Mouse (Mus musculus): ENCODE results near the gene Itgae. TPM values are rescaled to one million over a fixed set of nuclear protein-coding genes. Genes with fewer than 3 reads are reported as not detected.
"Not testable (repeated sequence)": the region's sequence is repeated elsewhere in the genome, so short reads cannot be mapped to it uniquely, and the experiment has no call there.

The Itgae gene
- polyA plus RNA-seq, 1 experiment: 0.78 TPM

DNA sequence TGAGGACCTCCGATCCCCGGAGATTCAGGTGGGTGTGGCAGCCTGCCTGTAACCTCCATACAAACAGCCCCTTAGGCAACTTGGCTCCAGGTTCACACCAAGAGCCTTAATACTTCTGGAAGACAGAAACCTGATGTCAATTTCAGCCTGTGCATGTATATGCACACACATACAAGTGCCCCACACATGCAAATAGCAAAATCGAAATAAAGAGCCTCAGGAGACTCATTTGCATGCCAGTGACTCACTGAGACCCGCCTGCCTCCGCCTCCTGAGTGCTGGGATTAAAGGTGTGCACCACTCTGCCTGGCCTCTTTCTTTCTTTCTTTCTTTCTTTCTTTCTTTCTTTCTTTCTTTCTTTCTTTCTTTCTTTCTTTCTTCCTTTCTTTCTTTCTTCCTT, 8.5 kb downstream of the Itgae start:
- Histone ChIP-seq H3K27ac (ENCODE audit: insufficient read depth, low read length) (no peak overlapping the region), H3K9ac (ENCODE audit: low read depth, poor library complexity, severe bottlenecking) (no peak overlapping the region), H3K4me3 (ENCODE audit: low read depth, low read length) (no peak overlapping the region), H3K4me1 (ENCODE audit: control insufficient read depth, insufficient read depth, low read length) (no peaks in the 10 kb centered on the region), H3K36me3 (ENCODE audit: control insufficient read depth, insufficient read depth, low read length, poor library complexity, severe bottlenecking) (no peaks in the 10 kb centered on the region), H3K27me3 (ENCODE audit: control insufficient read depth, insufficient read depth, low read length, poor library complexity, severe bottlenecking) (no peaks in the 10 kb centered on the region), H3K9me3 (replicated peaks; ENCODE audit: control insufficient read depth, insufficient read depth, low read length, poor library complexity, severe bottlenecking) (no peaks in the 10 kb centered on the region)
- TF ChIP-seq CTCF (IDR thresholded peaks at IDR 0.05; ENCODE audit: low read depth, low read length) (no peak), EP300 (IDR thresholded peaks at IDR 0.05; ENCODE audit: insufficient read depth, low read depth, low read length) (no peak), POLR2A (IDR thresholded peaks at IDR 0.05; ENCODE audit: insufficient read depth, low read length) (no peak)

DNA sequence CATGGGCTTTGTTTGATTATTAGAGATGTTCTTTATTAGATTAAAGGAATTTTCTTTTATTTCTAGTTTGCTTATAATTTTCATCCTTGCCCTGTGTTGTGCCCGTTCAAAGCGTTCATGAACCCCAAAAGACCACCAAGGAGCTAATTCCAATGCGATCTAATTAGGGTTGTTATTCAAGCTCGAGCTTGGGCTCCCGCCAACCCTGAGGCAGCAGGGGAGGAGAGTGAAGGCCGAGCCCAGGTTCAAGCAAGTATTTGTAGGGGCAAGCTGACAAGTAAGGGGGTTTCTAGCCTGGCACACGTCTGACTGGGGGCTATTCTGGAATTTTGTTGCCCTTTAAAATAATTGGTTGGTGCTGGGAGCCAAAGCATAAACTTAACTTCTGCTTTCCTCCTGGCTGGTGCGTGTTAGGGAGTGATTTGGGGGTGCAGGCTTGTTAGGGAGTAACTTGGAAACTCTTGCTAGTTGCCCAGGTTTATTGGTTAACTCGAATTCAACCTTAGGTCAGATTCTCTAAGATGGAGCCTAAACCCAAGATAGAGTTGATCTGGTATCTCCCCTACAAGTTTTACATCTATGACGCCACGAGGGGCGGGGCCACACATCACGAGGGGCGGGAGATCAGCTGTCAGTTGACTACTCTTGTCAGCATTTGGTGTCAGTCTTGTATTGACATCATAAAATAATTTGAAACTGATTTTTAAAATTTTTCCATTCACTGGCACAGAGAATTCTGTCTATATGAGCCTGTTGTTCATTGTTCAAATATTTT, 9.8 kb downstream of the Itgae start:
- Histone ChIP-seq H3K4me3 (ENCODE audit: low read depth, low read length) (no peak overlapping the region), H3K9me3 (replicated peaks; ENCODE audit: control insufficient read depth, insufficient read depth, low read length, poor library complexity, severe bottlenecking) (no peaks in the 10 kb centered on the region), H3K4me1 (ENCODE audit: control insufficient read depth, insufficient read depth, low read length) (no peaks in the 10 kb centered on the region), H3K27me3 (ENCODE audit: control insufficient read depth, insufficient read depth, low read length, poor library complexity, severe bottlenecking) (no peaks in the 10 kb centered on the region), H3K27ac (ENCODE audit: insufficient read depth, low read length) (no peak overlapping the region), H3K36me3 (ENCODE audit: control insufficient read depth, insufficient read depth, low read length, poor library complexity, severe bottlenecking) (no peaks in the 10 kb centered on the region), H3K9ac (ENCODE audit: low read depth, poor library complexity, severe bottlenecking) (no peak overlapping the region)
- no peak for TF ChIP-seq POLR2A (IDR thresholded peaks at IDR 0.05; ENCODE audit: insufficient read depth, low read length)
- no peak for TF ChIP-seq EP300 (IDR thresholded peaks at IDR 0.05; ENCODE audit: insufficient read depth, low read depth, low read length)
- TF ChIP-seq CTCF (IDR thresholded peaks at IDR 0.05; ENCODE audit: low read depth, low read length): no peak

DNA sequence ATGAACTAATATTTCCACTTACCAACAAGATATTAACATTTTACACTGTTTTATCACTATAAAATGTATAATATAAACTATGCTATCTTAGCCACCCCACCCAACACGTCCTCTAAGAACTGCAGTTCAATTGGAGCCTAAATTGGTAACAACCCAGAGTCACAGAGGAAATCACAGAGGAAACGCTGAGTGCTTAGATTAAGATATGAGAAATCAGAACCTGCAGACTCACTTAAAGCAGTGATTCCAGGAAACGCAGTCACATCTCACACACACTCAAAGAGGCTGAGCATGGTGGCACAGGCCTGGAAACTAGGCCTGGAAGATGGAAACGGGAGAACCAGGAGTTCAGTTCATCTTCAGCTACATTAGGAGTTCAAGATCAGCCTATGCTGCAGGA, 10.9 kb downstream of the Itgae start:
- no peak overlapping the region for H3K9ac ChIP-seq (ENCODE audit: low read depth, poor library complexity, severe bottlenecking)
- H3K9me3 ChIP-seq (replicated peaks; ENCODE audit: control insufficient read depth, insufficient read depth, low read length, poor library complexity, severe bottlenecking): no peaks in the 10 kb centered on the region
- no peak for TF ChIP-seq CTCF (IDR thresholded peaks at IDR 0.05; ENCODE audit: low read depth, low read length)
- TF ChIP-seq EP300 (IDR thresholded peaks at IDR 0.05; ENCODE audit: insufficient read depth, low read depth, low read length): no peak
- no peak for TF ChIP-seq POLR2A (IDR thresholded peaks at IDR 0.05; ENCODE audit: insufficient read depth, low read length)
- H3K4me1 ChIP-seq (ENCODE audit: control insufficient read depth, insufficient read depth, low read length): no peaks in the 10 kb centered on the region
- no peaks in the 10 kb centered on the region for H3K27me3 ChIP-seq (ENCODE audit: control insufficient read depth, insufficient read depth, low read length, poor library complexity, severe bottlenecking)
- H3K4me3 ChIP-seq (ENCODE audit: low read depth, low read length): no peak overlapping the region
- no peak overlapping the region for H3K27ac ChIP-seq (ENCODE audit: insufficient read depth, low read length)
- H3K36me3 ChIP-seq (ENCODE audit: control insufficient read depth, insufficient read depth, low read length, poor library complexity, severe bottlenecking): no peaks in the 10 kb centered on the region

DNA sequence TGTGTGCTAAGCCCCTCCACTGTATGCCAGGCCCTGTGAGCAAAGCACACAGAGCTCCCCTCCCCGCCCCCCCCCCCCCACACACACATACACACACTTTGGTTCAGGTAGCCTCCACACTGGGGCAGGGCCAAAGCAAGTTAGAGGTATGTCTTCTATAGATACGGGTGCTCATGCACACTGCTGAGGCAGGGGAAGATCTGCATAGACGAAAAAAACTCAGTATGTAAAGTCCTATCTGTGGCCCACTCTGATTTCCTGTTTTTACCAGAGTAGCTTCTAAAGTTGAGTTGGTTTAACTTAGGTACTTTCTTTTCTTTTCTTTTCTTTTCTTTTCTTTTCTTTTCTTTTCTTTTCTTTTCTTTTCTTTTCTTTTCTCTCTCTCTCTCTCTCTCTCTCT, 14.9 kb downstream of the Itgae start:
- no peak overlapping the region for H3K4me3 ChIP-seq (ENCODE audit: low read depth, low read length)
- H3K36me3 ChIP-seq (ENCODE audit: control insufficient read depth, insufficient read depth, low read length, poor library complexity, severe bottlenecking): no peaks in the 10 kb centered on the region
- H3K27me3 ChIP-seq (ENCODE audit: control insufficient read depth, insufficient read depth, low read length, poor library complexity, severe bottlenecking): no peaks in the 10 kb centered on the region
- TF ChIP-seq EP300 (IDR thresholded peaks at IDR 0.05; ENCODE audit: insufficient read depth, low read depth, low read length) (no peak), CTCF (IDR thresholded peaks at IDR 0.05; ENCODE audit: low read depth, low read length) (no peak), POLR2A (IDR thresholded peaks at IDR 0.05; ENCODE audit: insufficient read depth, low read length) (no peak)
- H3K4me1 ChIP-seq (ENCODE audit: control insufficient read depth, insufficient read depth, low read length): no peaks in the 10 kb centered on the region
- no peak overlapping the region for H3K9ac ChIP-seq (ENCODE audit: low read depth, poor library complexity, severe bottlenecking)
- H3K9me3 ChIP-seq (replicated peaks; ENCODE audit: control insufficient read depth, insufficient read depth, low read length, poor library complexity, severe bottlenecking): no peaks in the 10 kb centered on the region
- no peak overlapping the region for H3K27ac ChIP-seq (ENCODE audit: insufficient read depth, low read length)

DNA sequence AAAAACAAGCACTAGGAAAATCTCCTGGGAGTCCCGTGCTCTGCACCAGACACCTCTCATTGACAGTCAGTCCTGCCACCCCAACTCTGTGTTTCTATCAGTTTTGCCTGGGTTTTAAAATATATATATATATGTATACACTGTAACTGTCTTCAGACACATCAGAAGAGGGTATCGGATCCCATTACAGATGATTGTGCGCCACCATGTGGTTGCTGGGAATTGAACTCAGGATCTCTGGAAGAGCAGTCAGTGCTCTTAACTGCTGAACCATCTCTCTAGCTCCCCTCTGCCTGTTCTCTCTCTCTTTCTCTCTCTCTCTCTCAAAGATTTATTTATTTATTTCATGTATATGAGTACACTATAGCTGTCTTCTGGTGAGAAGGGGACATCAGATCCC, 17.0 kb downstream of the Itgae start:
- H3K36me3 ChIP-seq (ENCODE audit: control insufficient read depth, insufficient read depth, low read length, poor library complexity, severe bottlenecking); H3K27me3 ChIP-seq (ENCODE audit: control insufficient read depth, insufficient read depth, low read length, poor library complexity, severe bottlenecking); H3K4me3 ChIP-seq (ENCODE audit: low read depth, low read length); H3K9ac ChIP-seq (ENCODE audit: low read depth, poor library complexity, severe bottlenecking); H3K27ac ChIP-seq (ENCODE audit: insufficient read depth, low read length); H3K4me1 ChIP-seq (ENCODE audit: control insufficient read depth, insufficient read depth, low read length); H3K9me3 ChIP-seq (replicated peaks; ENCODE audit: control insufficient read depth, insufficient read depth, low read length, poor library complexity, severe bottlenecking): not testable (repeated sequence)

DNA sequence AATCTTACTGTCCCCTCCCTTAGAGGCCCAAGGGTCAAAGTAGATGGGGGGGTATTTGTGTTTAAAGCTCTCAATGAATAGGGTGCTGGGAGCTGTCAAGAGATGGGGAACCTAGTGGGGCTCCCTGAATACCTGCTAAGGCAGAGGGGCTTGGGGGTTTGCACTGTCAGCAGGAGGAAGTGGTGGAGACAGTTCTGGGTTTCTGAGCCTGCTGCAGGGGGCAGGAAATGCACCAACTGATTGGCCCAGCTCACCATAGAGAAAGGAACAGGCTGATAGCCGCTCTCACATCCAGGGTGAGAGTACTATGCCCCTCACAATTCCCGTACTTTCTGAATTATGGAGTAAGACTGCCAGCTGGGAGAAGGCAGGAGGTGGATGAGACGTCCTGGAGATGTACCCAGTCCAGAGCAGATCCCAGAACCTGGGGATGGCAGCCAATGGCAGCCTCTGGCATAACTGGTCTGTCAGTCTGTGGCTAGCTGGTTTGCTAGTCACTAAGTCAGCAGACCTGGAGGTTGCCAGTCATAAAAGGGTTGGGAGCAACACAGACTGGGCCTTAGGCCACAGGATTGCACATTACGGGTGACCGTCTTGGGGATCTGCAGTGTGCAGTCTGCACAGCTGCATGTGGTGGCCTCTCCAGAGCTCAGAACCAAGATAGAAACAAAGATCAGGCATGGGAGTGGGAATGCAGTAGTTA, 18.0 kb downstream of the Itgae start:
- H3K4me3 ChIP-seq (ENCODE audit: low read depth, low read length): no peak overlapping the region

More for the DNA sequence above, 18.0 kb downstream of the Itgae start:
- Histone ChIP-seq H3K27me3 (ENCODE audit: control insufficient read depth, insufficient read depth, low read length, poor library complexity, severe bottlenecking) (no peaks in the 10 kb centered on the region), H3K36me3 (ENCODE audit: control insufficient read depth, insufficient read depth, low read length, poor library complexity, severe bottlenecking) (no peaks in the 10 kb centered on the region), H3K9me3 (replicated peaks; ENCODE audit: control insufficient read depth, insufficient read depth, low read length, poor library complexity, severe bottlenecking) (no peaks in the 10 kb centered on the region), H3K9ac (ENCODE audit: low read depth, poor library complexity, severe bottlenecking) (no peak overlapping the region), H3K4me1 (ENCODE audit: control insufficient read depth, insufficient read depth, low read length) (no peaks in the 10 kb centered on the region), H3K27ac (ENCODE audit: insufficient read depth, low read length) (no peak overlapping the region)
- TF ChIP-seq POLR2A (IDR thresholded peaks at IDR 0.05; ENCODE audit: insufficient read depth, low read length) (no peak), EP300 (IDR thresholded peaks at IDR 0.05; ENCODE audit: insufficient read depth, low read depth, low read length) (no peak), CTCF (IDR thresholded peaks at IDR 0.05; ENCODE audit: low read depth, low read length) (no peak)

All from ES-Bruce4 (cell line).